Mouse (Mus musculus) left cerebral cortex, postnatal 25 days (tissue): ENCODE measurements at regions not wholly inside any gene's neighbourhood (a gene's known extent, or its start where the extent isn't known, plus 50 kb on each side); places are given as distances from the start of the nearest gene placed in this dataset.

Source experiments
- DNase-seq, 2 experiments: peaks; one replicate each; pipeline ENCODE4 v3.0.0; 2022; ENCODE audit warnings: low spot score in 2 of 2, mixed read lengths in 1 of 2
- intact Hi-C: fragments of 180-260 bp; cut with DNase I; formaldehyde crosslinking; loops from one replicate; pipeline ENCODE4 v1.15.1; 2025

DNA sequence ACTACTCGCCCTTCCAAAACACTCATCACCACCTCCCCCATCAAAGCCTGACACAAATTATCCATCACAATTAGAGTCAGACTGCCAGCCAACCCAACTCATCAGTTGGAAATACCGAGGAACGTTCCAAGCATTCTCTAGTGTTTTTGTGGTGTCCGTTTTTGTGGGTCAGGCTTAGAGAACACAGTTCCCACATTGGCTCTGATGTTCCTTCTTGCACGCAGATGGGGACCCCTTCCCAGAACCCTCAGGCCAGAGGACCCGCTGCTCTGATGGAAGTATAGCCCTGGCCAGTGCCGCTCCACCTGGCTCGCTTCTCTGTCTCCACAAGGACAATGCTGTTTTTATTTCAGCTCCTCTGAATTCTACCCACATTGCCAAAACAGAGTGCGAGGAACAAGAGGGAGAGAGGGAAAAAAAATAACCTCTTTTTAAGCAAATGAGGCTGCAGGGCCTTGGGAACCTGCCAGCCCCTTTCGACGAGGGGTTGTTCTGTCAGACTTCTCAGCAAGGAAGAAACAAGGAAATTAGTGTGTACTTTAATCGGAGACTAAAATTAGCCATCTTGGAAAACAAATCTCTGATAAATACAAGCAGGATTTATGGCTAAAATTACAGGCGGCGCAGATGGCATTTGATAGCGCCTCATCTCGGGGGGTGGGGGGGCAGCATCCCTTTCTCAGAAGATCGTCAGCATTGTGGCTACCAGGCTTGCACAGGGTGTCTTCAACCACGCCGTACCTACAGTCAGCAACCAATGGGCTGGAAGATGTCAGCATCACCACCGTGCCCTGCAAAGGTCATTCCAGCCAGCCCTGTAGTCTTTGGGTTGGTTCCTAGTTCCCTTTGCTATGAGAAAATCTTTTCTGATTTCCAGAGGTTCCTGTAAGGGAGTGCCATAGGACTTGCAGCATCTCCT is 191.4 kb upstream of the Zdhhc25 start:
- intact Hi-C loops: loop anchor here (10.0 kb wide), 2 partner anchors 126 to 264 kb away; no protein-coding TSS in a partner anchor
- DNase-seq: peak; percentile 44 to 51

DNA sequence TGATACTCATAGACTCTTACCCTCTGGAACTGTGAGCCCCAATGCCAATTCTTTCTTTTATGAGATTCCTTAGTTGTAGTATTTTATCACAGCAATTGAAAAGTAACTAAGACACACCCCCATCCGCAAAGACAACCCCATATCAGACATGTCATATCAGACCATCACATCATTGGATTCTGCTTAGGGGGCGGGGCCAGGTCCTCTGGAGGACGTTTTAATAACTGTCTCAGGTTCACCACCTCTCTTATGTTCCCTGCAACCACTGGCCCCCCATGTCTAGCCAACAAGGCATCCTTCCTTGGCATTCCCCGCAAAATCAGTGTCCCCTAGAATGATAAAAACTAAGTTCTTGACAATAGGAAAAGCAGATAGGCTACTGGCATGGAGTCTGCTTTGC is 185.9 kb upstream of the Zdhhc25 start:
- no peak for DNase-seq
- intact Hi-C loops: no loop called here

DNA sequence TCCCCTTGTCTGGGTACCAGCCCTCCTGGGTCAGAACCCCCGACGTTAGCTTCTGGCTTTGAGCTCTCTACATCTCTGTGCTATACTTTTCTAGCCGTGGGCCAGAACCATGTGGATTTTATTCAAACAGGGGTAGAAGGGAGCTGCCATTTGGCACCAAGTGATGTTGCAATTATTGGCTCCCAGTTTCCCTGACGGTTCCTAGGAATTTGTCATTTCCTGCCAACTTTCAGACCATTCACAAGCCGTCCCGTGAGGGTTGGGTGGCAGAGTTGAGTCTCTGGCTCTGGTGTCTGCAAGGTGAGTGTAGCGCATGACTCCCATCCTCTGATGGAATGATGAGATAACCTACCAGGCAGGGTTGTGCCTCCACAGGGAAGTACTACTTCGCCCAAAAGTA is 181.2 kb upstream of the Zdhhc25 start:
- no peak for DNase-seq
- intact Hi-C loops: no loop called here

DNA sequence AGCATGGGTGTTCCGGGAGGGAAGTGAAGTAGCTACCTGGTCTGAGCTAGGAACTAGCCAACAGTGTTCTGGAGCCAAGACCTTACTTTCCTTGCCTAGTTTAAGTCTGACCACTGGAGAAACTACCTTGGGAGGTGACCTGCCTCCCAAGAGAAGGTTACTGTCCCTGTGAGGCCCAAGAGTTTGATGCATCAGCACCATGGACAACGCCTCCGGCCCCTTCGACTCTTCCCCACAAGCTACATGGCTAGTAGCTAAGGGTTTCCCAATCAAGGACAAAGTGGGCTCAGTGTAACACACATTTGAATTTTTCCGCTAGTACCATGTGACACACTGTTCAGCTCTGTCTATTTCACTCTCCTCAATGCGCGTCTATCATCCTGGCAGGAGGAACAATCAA is 171.7 kb upstream of the Zdhhc25 start:
- DNase-seq: no peak
- intact Hi-C loops: no loop called here

DNA sequence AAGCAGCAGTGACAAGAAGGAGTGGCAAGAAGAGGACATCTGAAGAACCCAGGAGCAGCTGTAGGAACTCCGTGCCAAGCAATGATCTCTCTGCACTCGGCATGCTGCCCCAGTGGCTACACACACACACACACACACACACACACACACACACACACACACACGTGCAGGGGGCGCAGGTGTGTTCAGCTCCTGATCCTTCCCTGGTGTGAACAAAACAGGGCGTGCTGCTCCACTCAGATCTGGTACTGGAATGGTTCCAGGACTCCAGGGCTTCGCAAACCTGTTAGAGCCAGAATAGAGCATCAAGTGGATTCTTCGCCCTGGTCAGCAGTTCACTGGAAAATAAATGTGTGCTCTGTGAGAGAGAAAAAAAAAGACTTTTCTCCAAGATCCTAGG is 169.2 kb upstream of the Zdhhc25 start:
- DNase-seq: no peak
- intact Hi-C loops: no loop called here

DNA sequence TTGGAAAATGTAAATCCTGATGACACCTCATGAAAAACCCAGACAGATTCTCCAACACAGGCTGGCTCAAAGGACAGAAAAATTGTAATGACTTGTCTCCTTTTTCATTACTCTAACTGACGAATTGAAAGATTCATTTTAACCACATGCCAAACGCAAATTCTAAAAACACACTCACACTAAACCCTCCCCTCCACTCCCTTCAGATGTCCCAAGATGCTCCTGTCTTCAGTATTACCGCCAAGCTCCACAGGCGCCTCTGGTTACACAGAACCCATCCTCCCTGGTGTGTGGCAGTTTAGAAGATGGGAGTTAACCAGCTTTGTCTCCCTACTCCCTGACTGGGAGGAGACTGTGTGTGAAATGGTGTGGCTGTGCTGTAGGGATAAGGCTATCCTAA is 151.8 kb upstream of the Zdhhc25 start:
- intact Hi-C loops: no loop called here
- no peak for DNase-seq

DNA sequence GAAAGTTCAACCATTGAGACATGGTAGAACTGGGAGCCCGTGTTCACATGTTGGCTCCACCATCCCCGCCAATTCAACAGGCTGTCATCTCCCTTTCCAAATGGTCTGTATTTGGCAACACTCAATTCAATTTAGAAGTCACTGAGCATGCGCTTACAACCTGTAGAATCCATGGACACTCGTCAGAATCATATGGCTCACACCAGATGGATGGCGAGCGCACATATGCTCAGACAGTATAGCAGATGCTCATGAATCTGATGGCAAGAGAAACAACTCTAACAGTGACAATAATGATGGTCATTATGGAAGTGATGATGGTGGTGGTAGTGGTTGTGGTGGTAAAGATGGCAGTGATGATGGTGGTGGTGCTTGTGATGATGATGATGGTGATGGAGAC is 148.9 kb upstream of the Zdhhc25 start:
- peak in 1 of 2 experiments; percentile 25 for DNase-seq
- intact Hi-C loops: no loop called here

DNA sequence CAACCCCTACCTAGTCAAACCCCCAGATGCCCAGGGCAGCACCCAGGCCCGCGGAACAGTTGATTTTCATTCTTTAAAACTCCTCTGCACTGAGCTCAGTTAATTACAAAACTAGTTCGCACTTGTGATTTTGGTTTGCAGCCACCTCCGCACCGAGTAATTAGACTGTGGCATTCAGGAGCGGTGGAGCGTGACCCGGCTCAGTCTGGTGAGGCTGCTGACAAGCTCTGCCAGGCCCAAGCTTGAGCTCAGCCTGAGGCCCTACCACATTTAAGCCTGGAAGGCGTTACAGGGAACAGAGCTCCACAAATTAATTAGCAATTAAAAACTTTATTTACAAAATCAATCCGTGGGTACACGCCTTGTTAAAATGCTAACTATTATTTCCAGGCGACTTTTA is 132.0 kb upstream of the Zdhhc25 start:
- peak; percentile 32 to 36 for DNase-seq
- intact Hi-C loops: loop anchor here (2.0 to 5.0 kb wide), 3 partner anchors 151 to 321 kb away; no protein-coding TSS in a partner anchor

DNA sequence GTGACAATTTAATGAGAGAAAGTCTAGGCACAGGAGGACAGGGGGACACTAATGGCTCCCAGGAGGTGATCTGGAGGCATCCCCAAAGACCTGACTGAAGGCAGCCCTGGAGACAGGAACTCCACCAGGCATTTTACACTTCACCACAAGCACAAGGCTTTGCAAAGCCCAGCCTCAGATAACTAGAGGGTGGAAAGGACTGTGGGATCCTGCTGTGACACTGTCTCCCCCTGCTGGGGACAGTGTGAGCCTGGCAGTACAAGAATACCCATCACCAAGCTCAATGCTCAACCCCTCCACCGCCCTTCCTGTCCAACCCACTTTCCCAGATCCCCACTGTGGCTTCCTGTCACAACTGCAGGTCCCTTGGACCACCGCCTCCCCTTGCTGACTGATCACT is 131.3 kb upstream of the Zdhhc25 start:
- intact Hi-C loops: loop anchor here (2.0 to 5.0 kb wide), 3 partner anchors 152 to 322 kb away; no protein-coding TSS in a partner anchor
- DNase-seq: peak; percentile 75 to 80

DNA sequence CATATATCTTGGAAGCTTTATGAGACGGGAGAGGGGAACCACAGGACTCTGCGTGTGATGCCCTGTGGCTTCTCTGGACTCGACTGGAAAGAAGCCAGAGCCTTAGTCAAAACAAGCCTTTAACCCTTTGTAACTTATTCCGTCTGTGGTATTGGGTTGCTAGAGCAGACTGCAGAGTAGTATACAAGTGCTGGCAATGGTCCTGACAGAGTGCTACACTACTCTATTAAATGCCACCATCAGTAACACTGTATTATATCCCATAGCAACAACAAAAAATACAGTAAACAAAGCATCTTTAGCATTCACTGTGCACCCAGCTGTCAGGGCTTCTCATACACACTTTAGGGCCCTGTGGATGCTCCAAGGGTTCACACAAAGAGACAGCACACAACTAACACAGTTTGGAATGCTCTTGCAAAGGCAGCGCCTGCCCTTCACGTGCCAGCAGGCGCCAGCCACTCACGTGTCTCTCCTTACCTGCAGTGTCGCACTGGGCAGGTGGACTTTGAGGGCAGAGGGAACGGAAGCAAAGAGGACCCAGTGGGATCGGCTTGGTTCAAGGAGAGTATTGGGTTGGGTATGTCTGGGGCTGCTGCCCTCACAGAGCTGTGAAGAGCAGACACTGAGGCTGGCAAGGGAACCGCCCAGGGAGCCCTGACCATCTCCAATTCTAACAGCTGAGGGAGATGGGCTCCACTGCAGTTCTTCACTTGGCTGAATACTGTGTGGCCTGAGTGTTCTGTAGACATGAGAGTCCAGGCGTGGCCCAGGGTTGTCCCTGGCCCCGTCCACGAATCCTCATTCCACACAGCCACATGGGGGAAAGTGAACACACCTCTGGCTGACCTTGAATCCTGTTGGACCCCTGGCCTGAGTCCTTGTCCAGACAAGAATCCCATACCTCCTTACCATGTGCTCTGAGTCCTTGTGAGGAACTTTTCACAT is 130.3 kb upstream of the Zdhhc25 start:
- DNase-seq: no peak
- intact Hi-C loops: loop anchor here (2.0 to 5.0 kb wide), 3 partner anchors 152 to 322 kb away; no protein-coding TSS in a partner anchor

DNA sequence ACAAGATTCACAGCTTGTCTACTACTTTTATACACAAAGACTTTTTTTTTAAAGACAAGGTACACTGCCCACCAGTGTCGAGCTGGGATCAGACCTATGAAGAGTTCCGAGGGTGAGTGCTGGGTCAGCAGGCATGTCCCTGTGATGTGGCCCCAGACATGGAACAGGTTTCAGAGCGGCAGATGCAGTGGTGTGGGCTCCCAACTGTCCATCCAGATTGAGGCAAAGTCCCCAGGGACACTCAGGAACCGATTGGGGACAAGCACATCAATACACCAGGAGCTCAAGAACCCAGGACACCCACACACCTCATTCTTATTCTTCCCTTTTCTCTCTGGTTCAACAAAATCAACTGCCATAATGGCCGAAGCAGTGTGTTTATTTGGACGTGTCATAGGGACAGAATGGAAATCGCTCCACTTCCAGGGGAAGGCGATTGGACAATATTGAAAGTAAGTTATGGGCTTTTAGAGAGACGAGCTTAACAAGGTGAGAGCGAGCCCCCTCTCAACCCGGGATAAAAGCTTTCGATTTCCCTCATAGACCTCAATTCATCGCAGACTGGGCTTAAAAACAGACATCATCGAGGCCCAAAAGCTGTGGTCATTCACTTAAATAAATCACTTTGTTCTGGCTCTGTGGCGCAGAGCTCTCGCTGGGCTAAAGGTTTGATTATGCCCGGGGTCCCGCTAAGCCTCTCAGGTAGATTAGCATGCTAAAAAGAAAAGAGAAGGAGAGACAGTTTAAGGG is 127.6 kb upstream of the Zdhhc25 start:
- DNase-seq: no peak
- intact Hi-C loops: no loop called here

DNA sequence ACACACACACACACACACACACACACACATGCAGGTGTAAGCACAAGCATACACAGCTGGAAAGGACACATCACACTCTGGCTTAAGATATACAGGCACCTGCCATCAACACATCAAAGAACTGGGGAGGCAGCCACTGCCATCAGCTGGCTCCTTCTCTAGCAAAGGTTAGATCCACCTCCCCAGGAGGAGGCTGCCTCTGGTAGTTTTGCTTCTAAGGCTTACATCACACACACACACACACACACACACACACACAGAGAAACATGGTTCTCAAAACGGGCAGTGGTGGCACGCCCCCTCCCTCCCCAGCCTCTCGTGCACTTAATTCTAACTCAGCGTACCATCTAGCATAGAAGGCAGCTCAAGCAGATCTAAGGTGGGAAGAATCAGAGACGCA is 126.9 kb upstream of the Zdhhc25 start:
- intact Hi-C loops: no loop called here
- no peak for DNase-seq

DNA sequence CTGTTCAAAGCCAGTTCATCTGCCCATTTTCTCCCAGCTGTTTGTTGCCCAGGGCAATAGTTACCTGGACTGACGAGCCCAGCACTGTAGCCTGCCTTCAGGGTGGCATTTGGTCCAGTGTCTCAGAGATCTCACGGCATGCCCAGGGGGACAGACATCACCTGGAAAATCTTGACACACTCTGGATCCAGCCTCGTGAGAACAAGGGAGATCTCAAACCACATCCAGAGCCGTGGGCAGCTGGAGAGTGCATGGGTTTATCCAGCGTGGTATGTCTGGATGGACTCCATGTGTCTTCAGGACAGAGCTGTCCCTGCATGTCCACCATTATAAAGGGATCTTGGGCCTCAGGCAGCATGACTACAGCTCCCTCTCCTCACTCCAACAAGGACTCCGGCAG is 116.6 kb upstream of the Zdhhc25 start:
- no peak for DNase-seq
- intact Hi-C loops: no loop called here

DNA sequence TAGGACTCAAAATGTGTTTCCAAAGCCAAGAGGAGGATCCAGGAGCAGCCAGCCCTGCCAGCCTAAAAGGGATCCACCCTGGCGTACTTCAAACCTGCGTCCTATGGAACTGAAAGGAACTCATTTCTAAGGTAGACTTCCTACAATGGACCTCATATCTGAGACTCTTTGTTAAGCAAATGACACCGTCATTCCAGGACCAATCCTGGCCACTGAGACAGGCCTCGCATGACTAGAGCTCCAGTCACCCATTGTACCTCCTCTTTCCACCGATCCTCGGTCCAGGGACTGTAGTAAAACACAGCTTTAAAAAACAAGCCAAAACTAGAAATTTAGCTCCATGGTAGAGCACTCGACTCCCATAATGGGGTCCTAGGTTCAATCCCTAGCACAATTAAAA is 110.4 kb upstream of the Zdhhc25 start:
- intact Hi-C loops: no loop called here
- no peak for DNase-seq

DNA sequence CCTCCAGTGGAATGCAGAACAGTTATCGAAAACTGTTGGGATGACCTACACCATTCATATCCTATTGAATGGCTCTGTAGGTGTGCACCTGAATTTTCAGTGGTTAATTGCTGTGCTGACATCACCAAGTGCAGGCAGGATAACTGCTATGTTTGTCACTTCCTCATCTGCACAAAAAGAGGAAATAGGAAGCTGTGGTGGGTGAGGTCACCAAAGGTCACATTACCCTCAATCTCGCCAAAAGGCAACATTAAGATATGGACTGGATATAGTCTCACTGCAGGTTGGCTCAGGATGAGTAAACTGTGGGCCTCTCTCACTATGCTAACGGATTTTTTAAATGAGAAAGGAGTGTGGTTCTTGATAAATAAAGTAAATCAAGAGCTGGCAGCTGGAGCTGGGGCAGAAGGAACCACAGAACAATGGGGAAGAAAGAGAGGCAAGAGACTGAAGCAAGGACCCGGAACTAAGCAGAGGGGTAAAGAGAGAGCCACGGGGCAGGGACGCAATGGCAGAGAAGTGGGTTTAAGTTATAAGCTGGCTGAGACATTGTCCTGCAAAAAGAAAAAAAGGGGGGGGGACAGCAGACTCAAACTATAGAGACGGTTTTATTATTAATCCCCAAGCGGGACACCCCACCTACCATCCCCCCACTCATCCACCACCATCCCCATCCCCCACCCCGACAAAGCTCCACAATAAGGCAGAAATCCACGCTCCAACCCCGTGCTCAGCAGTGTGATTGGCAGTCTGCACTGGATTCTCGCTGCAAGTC is 109.6 kb upstream of the Zdhhc25 start:
- intact Hi-C loops: no loop called here
- DNase-seq: peak in 1 of 2 experiments; percentile 10

DNA sequence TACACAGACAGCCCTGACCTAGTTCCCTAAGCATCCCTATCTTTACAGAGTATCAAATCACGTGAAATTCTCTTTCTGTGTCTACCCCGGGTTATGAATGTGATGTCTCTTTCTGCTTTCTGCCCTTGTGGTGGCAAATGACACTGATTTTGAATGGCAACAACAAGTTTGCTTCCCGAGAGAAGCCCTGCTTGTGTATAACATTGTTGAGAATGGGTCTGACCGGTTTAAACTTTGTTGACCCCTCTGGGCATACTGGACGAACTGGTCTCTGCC is 109.1 kb upstream of the Zdhhc25 start:
- no peak for DNase-seq
- intact Hi-C loops: no loop called here

DNA sequence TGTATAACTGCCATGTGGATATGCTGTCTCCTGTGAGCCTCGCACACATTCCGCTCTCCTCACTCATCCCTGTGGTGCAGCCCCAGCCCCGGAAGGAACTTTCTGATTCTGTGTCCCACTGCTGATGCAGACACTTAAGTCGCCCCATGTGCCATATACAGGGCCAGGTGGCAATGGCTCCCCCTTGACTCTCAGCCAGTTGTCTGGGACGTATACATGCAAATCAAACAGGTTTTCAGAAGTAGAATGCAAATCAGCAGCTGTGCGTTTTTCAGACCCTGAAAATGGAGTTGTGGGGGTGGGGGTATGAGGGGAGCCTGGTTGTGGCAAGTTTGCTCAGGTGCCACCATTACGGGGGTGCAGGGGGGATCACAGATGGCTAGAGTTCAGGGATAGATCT is 102.1 kb upstream of the Zdhhc25 start:
- intact Hi-C loops: no loop called here
- DNase-seq: no peak

DNA sequence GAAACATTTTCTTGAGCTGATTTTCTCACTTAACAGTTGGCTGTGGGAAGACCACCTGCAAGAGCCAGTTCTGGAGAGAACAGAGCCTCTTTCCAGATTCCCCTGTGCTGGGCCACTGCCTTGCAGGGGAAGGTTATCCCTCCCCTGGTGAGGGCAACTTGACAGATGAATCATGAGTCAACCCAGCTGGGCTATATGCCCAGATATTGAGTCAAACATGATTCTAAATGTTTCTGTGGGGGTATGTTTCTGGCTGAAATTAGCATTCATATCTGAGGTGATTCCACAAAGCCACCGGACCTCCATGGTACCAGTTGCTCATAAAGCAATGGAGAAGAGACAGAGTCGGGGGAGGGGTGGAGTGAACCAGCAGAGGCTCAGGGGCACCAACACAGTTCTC is 97.8 kb upstream of the Zdhhc25 start:
- DNase-seq: peak in 1 of 2 experiments; percentile 45

DNA sequence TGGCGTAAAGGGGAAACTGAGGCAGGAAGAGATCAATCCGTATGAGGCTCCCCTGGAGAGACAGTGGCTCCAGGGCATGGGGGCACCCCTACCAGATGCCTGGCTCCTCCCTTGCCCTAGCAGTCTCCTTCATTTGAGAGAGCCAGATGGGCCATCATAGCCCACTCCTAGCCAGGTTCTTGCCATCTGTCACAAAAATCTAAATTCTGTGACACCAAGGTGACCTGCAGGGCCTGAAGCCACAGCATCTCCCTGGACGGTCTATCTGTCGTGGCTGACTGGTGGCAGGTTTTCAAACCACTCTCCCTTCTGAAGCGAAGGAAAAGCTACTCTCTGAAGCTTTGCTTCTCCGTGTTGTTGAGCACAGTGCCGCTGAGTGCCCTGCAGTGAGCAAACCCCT is 96.2 kb upstream of the Zdhhc25 start:
- intact Hi-C loops: no loop called here
- DNase-seq: no peak

More for the DNA sequence above, 97.8 kb upstream of the Zdhhc25 start:
- intact Hi-C loops: no loop called here
